Mouse (Mus musculus): ENCODE measurements around the gene P4ha3.

GRCm38 (mm10) chr7:100288622-100289021 lies 3.3 kb downstream of the P4ha3 start:
- TF ChIP-seq CTCF (IDR thresholded peaks at IDR 0.05; ENCODE audit: low read depth) (no peak), EP300 (IDR thresholded peaks at IDR 0.05; ENCODE audit: low read depth) (no peak)

All from liver, embryonic 14.5 days (tissue).